Mouse (Mus musculus) adrenal gland, postnatal 10 days (tissue): ENCODE data around the gene Gm45844. TPM values are rescaled to one million over a fixed set of nuclear protein-coding genes. Genes with fewer than 3 reads are reported as not detected.
"Not testable (repeated sequence)": the region's sequence is repeated elsewhere in the genome, so short reads cannot be mapped to it uniquely, and the experiment has no call there.

Experiments used
- DNase-seq: peaks from one replicate; pipeline ENCODE4 v3.0.0; 2021; ENCODE audit warnings: mixed read lengths
- long read RNA-seq, 2 experiments: library from polyadenylated mRNA; stranded (forward); transcript quantifications; one replicate each; pipeline ENCODE4 v2.0.0; 2021
- microRNA-seq: library from miRNA; unstranded; fragments of <30 nt; microRNA quantifications from one replicate; pipeline ENCODE4 v1.2.0, GENCODE M21; 2021
- total RNA-seq, 2 experiments: library from RNA; stranded (reverse); gene quantifications; 2 replicates each; pipeline ENCODE4 v1.2.3; 2021

Gm45844 gene
- 1 to 10 TPM; 2.5 to 4.2 TPM for total RNA-seq
- long read RNA-seq, experiment 1, partial matches to known transcripts = 0 of 3 reads
- long read RNA-seq, experiment 1, other reads (novel, unspliced or antisense) = 3 of 3 reads
- long read RNA-seq, experiment 2, partial matches to known transcripts = 0 of 2 reads
- long read RNA-seq, experiment 2, other reads (novel, unspliced or antisense) = 2 of 2 reads

DNA sequence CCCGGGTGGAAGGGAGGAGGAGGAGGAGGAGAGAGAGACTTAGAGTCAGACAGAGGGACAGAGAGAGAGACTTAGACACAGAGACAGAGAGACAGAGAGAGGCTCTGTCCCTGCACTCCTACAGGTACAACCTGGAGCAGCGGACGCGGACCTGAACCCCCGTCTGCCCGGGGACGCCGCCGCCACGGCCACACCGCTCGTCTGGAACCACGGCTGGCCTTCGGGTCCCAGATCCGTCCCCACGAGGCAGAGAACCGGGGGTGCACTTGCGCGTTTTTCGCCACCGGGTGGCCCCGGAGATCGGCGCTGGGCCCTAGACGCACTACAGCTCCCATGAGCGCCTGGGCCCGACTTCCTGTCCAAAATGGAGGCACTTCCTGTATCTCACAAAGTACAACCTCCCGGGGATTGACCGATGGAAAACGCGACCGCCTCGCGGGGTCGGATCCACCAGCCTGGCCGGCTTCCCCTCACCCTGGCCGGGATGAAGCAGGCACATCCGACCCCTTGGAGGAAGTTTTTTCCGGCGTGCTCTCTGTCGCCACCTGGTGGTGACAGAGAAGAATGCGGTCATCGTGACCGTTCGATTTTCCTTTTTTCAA lies at the start of gene Gm45844:
Gm45844 (minus strand) TSS at position 324 of the 602 bp plus-strand sequence.
- DNase-seq = peak; percentile 91

DNA sequence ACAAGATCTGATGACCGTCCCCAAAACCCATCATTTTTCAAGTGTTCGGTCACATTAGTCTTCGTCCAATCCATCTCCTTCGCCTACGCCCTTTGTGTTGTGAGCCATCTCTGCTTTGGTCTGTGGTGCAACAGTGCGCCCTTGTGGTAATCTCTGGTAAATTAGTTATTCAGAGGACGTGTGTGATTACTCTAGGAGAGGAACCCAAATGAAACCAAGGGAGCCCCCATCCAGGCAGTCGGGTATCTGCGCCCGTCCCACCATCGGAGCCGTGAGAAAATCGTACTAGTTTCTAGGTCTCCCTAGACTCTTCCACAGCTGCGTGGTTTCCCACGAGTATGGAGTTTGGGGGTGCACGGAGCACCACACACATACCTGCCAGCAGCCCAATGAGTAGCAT lies 17.5 kb upstream of the Gm45844 start:
- peak; percentile 54 for DNase-seq

DNA sequence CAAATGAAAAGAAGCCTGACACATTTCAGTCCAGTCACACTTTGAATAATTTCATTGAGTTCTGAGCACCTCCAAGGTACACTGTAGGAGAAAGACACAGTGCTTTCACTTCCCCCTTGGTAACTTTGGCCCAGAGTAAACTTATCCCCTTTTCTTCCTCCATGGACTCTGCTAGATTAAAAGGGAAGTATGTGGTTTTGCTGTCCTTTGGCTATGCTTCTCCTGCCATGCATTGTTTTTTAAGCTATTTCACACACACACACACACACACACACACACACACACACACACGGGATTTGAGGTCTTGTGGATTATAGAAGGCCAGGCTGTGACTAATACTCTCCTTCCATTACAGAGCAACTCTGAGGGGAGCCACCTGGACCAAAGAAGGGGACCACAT lies 3.3 kb upstream of the Gm45844 start:
- no peak for DNase-seq

DNA sequence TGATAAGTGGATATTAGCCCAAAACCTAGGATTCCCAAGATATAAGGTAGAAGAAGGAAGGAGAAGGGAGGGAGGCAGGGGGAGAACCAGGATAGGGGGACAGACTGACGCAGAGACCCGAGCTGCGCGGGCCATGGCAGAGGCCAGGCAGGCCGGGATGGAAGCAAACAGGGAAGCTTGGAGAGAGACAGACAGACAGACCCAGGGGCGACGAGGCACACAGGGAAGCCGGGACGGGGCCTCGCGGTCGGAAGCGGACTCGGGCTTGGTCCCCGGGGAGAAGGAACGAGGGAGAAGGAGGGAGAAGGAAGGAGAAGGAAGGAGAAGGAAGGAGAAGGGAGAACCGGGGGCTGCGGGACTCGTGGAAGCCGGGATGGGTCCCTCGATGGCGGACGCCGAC lies 533 bp downstream of the Gm45844 start:
- peak; percentile 50 for DNase-seq

DNA sequence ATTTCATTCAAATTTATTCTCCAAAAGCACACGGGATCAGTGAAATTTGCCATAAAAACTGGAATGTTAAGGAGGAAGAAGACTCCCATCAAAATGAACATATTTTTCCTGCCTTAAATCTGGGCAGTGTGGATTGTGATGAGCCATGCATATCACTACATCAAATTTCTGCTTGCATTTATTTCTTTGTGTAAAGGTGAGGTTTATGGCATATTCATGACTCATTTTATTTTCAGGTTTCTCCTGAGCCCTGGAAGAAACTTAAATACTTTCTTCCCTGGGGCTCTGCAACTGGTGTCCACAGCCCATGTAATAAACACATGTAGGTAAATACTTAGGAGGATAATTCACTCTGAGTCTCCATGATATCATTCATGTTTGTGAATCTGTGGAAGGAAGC lies 30.9 kb downstream of the Gm45844 start, which contains the start of gene Vmn2r29:
Vmn2r29 (minus strand) TSS at position 101 of the 400 bp plus-strand sequence.
- DNase-seq = not testable (repeated sequence)

DNA sequence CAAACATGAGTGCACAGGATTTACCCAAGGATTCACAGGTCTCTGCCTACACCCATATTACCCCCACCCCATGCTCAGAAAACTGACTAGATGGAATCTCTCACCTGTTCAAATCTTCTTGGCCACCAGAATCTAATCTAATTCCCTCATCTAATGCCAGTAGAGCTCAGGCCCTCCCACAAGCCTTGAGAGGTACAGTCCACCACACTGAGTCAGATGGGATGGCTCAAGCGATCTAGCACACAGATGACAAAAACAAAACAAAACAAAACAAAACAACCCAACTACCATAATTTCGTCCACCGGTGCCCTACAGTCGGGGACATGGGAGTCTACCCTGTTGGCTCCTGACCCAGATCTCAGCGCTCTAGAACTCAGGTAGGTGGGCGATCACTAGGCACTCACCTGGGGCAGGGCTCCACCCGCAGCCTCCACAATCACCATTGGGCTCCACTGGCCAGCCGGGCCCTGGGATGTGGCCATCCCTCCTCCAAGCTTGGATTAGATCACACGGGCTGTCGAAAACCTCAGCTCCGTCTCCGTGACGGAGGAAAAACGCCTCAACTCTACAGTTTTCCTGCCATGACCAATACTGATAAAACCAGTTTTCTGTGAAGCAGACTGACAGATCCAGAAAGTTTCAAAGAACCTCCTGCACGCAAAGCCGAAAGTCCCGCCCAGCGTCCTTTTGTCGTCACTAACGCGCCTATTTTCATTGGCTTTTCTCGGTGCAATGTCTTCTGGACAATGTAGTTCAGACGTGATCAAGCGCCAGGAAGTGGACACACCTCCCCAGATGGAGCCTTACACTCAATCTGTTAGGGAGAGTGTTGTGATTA lies 68.6 kb downstream of the Gm45844 start, which contains the start of gene Zfp772:
Zfp772 (minus strand) TSS at position 686 of the 839 bp plus-strand sequence.
- peak; percentile 52 for DNase-seq

DNA sequence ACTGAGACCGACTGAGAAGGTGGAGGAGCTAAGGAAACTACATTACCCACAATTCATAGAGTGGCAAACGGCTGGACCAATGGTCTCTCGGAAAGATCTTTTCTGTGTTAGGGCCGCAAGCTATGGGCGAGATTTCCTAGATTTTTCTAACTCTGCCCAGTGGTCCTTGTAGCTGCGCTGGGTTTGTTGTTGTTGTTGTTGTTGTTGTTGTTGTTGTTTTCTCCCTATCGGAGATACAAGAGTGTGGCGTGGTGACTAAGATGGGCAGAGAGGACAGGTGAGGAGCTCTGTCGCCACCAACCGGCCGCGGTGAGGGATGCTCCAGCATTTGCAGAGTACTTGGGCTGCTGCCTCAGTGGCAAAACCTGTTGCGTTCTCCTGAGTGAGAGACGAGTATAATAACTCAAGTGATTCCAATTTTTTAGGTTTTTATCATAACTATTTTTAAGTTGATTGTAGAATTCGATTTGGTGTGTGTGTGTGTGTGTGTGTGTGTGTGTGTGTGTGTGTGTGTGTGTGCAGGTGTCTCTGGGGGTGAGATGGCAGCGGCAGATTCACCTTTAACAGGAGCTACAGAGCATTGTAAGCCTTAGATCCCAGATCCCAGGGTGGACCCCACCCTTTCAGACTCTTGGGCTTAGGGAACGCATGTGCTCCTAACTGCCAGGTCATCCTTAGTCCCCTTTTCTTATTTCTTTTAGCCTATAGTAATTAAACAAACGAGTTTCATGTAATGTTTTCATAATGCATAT lies 89.7 kb downstream of the Gm45844 start:
- DNase-seq = peak; percentile 79

DNA sequence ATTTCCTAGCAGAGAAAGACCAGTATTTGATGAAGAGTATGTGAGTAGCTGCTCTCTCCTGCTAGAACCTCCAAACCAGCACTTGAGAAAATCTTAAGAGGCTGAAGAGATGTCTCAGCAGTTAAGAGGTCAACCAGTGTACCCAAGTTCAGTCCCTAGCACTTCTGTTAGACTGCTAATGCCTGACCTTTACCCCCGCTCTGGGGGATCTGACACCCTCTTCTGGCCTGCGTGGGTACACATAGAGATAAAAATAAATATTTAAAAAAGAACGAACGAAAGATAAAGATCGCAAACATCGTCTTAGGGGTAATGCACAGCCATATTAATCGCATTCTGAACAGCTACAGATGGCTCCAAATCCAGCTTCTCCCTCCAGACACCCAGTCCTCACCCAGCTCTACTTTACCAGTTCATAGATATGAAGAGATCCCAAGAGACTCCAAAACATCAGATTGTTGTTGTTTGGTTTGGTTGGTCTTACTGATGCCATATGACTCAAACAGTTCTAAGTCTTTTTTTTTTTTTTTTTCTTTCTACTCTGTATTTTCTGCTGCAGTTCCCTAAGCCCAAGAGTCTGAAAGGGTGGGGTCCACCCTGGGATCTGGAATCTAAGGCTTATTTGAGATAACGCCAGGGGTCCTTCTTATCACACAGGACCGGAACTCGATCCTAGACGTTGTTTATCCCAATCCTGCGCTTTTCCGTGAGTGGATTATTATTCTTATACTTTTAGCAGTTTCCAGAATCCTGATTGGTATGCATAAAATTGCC lies 90.5 kb downstream of the Gm45844 start:
- DNase-seq = no peak

DNA sequence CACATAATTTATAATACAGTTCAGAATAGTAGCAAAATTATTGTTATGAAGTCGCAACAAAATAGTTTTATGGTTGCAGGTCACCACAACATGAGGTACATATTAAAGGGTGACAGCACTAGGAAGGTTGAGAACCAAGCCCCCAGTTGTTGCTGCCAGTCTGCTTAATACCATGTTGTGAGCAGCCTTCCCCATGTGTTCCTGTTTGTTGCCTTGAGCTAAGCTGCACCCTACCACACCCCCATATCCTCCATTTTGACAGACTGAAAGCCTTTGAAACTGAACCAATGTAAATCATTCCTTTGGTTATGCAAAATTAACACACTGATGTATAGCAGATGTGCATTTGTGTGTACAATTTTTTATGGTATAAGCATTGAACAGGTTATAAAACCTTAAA lies 92.2 kb downstream of the Gm45844 start:
- DNase-seq = no peak

DNA sequence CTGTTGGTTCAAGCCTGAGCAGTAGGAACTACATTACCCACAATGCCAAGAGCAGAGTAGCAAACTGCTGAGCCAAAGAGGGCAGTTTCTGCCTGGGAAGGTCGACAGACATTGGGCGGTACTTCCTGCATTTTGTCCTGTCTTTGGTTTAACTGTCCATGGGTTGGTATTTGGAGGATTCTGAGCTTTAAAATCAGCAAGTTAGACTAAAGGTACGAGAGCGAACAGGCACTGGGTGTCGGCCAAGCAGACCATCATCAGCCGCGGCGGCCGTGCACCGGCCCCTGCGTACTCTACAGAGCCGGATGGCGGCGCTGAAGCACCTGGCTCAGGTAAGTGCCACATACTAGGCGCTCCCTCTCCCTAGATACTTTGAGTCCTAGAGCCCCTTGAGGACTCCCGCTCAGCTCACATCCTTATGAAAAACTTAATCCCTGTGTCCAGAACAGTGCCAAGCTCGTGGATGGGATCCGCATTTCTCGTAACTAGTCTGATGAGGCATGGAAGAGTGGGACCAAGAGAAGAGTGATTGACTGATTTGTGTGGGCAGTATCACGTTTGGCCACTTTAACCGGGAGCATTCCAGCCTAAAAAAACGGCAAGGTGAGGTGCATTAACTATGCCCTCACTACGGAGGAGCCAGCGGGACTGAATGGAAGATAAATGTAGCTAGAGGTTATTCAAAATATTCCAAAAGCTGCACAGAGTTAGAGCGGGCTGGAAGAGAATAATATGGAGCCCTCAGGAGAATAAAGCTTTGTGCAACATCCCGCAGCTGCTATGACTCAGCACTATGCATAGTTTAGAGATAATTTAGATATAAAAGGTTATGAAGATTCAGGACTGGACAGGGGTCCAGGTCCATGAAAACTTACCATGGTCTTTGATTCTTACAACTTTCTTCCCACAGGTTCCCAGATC lies 106.6 kb downstream of the Gm45844 start, which contains the start of gene Zfp418:
Zfp418 (plus strand) TSS at position 104 of the 921 bp plus-strand sequence.
- peak; percentile 69 for DNase-seq

Small RNAs within 50 kb of the gene (microRNA-seq; reads per million reads assigned to microRNA genes)
- gene Mir5620 = 9.2 reads per million, percentile 15 among the genes with 10 or more reads in this experiment

Other genes starting within 250 kb of the Gm45844 start
- gene Zfp954, start 156.8 kb downstream of the Gm45844 start, total RNA-seq = 1 to 10 TPM; 8.5 to 8.6 TPM
- gene Zfp773, start 141.5 kb downstream of the Gm45844 start, total RNA-seq = under 1 TPM; 0.27 to 0.64 TPM
- gene Zfp418, start 107.0 kb downstream of the Gm45844 start, total RNA-seq = 1 to 10 TPM; 1.6 to 2.7 TPM
- 1 to 10 TPM; 3.6 to 4.7 TPM for gene Zfp772, start 68.3 kb downstream of the Gm45844 start, total RNA-seq
- gene Vmn2r29, start 31.0 kb downstream of the Gm45844 start, total RNA-seq = under 1 TPM; 0.27 to 0.91 TPM
- 10 to 100 TPM; 40.3 to 45.7 TPM for gene Clcn4, start 22.6 kb upstream of the Gm45844 start, total RNA-seq
- under 1 TPM; 0.15 to 0.36 TPM for gene Vmn2r30, start 59.3 kb upstream of the Gm45844 start, total RNA-seq
- 1 to 10 TPM in 1 of 2 experiments, not detected in 1; 2.6 TPM for gene Gm45783, start 96.3 kb upstream of the Gm45844 start, total RNA-seq
- not detected for gene Vmn2r31, start 121.4 kb upstream of the Gm45844 start, total RNA-seq
- gene Vmn2r32, start 201.7 kb upstream of the Gm45844 start, total RNA-seq = not detected